Mouse (Mus musculus): ENCODE measurements around the gene Stxbp6. TPM values are rescaled to one million over a fixed set of nuclear protein-coding genes. Genes with fewer than 3 reads are reported as not detected.

Stxbp6 gene
- polyA plus RNA-seq, 1 experiment from 2014 or later = 34.1 TPM

GRCm38 (mm10) chr12:44971477-44971876 is 103.0 kb downstream of the Stxbp6 start:
- Histone ChIP-seq H3K27me3 (ENCODE audit: control insufficient read depth, insufficient read depth, low read length) (no peaks in the 10 kb centered on the region), H3K4me2 (replicated peaks; ENCODE audit: low read depth, low read length) (no peak overlapping the region), H3K9me3 (ENCODE audit: control insufficient read depth, low read length) (no peaks in the 10 kb centered on the region), H3K4me1 (ENCODE audit: control insufficient read depth, insufficient read depth, low read length) (no peaks in the 10 kb centered on the region), H3K36me3 (ENCODE audit: control insufficient read depth, insufficient read depth, low read length) (no peaks in the 10 kb centered on the region), H3K9ac (ENCODE audit: low read depth, low read length) (no peak overlapping the region), H3K4me3 (ENCODE audit: low read length) (no peak overlapping the region), H3K27ac (ENCODE audit: low read depth, low read length) (no peak overlapping the region)
- 92% methylated on average over 2 of the region's 2 CpGs for WGBS
- no peak for ATAC-seq (ENCODE audit: low FRiP score, low TSS enrichment)

GRCm38 (mm10) chr12:44967448-44967847 is 107.1 kb downstream of the Stxbp6 start:
- Histone ChIP-seq H3K4me2 (replicated peaks; ENCODE audit: low read depth, low read length) (no peak overlapping the region), H3K9ac (ENCODE audit: low read depth, low read length) (no peak overlapping the region), H3K9me3 (ENCODE audit: control insufficient read depth, low read length) (no peaks in the 10 kb centered on the region), H3K27me3 (ENCODE audit: control insufficient read depth, insufficient read depth, low read length) (no peaks in the 10 kb centered on the region), H3K4me1 (ENCODE audit: control insufficient read depth, insufficient read depth, low read length) (no peaks in the 10 kb centered on the region), H3K36me3 (ENCODE audit: control insufficient read depth, insufficient read depth, low read length) (no peaks in the 10 kb centered on the region), H3K4me3 (ENCODE audit: low read length) (no peak overlapping the region), H3K27ac (ENCODE audit: low read depth, low read length) (no peak overlapping the region)
- ATAC-seq (ENCODE audit: low FRiP score, low TSS enrichment) = no peak
- WGBS = 74% methylated on average over 1 of the region's 1 CpGs

GRCm38 (mm10) chr12:44957474-44957873 is 117.0 kb downstream of the Stxbp6 start:
- ATAC-seq (ENCODE audit: low FRiP score, low TSS enrichment) = no peak
- 93% methylated on average over 3 of the region's 3 CpGs for WGBS
- Histone ChIP-seq H3K4me1 (ENCODE audit: control insufficient read depth, insufficient read depth, low read length) (no peaks in the 10 kb centered on the region), H3K4me2 (replicated peaks; ENCODE audit: low read depth, low read length) (no peak overlapping the region), H3K9ac (ENCODE audit: low read depth, low read length) (no peak overlapping the region), H3K27me3 (ENCODE audit: control insufficient read depth, insufficient read depth, low read length) (no peaks in the 10 kb centered on the region), H3K9me3 (ENCODE audit: control insufficient read depth, low read length) (no peaks in the 10 kb centered on the region), H3K36me3 (ENCODE audit: control insufficient read depth, insufficient read depth, low read length) (no peaks in the 10 kb centered on the region), H3K4me3 (ENCODE audit: low read length) (no peak overlapping the region), H3K27ac (ENCODE audit: low read depth, low read length) (no peak overlapping the region)

- Histone ChIP-seq H3K27me3 (ENCODE audit: control insufficient read depth, insufficient read depth, low read length) (no peaks in the 10 kb centered on the region), H3K36me3 (ENCODE audit: control insufficient read depth, insufficient read depth, low read length) (no peaks in the 10 kb centered on the region), H3K4me3 (ENCODE audit: low read length) (no peak overlapping the region), H3K9me3 (ENCODE audit: control insufficient read depth, low read length) (no peaks in the 10 kb centered on the region), H3K4me1 (ENCODE audit: control insufficient read depth, insufficient read depth, low read length) (no peaks in the 10 kb centered on the region), H3K27ac (ENCODE audit: low read depth, low read length) (no peak overlapping the region), H3K9ac (ENCODE audit: low read depth, low read length) (no peak overlapping the region), H3K4me2 (replicated peaks; ENCODE audit: low read depth, low read length) (no peak overlapping the region)
- whole genome bisulfite sequencing = 91% methylated on average over 2 of the region's 2 CpGs
- ATAC-seq (ENCODE audit: low FRiP score, low TSS enrichment) = no peak
Observed at GRCm38 (mm10) chr12:44953121-44953520, 121.4 kb downstream of the Stxbp6 start.

- Histone ChIP-seq H3K27ac (ENCODE audit: low read depth, low read length) (no peak overlapping the region), H3K4me2 (replicated peaks; ENCODE audit: low read depth, low read length) (no peak overlapping the region), H3K4me1 (ENCODE audit: control insufficient read depth, insufficient read depth, low read length) (no peaks in the 10 kb centered on the region), H3K36me3 (ENCODE audit: control insufficient read depth, insufficient read depth, low read length) (no peaks in the 10 kb centered on the region), H3K9ac (ENCODE audit: low read depth, low read length) (no peak overlapping the region), H3K9me3 (ENCODE audit: control insufficient read depth, low read length) (no peaks in the 10 kb centered on the region), H3K4me3 (ENCODE audit: low read length) (no peak overlapping the region), H3K27me3 (ENCODE audit: control insufficient read depth, insufficient read depth, low read length) (no peaks in the 10 kb centered on the region)
- ATAC-seq (ENCODE audit: low FRiP score, low TSS enrichment) = no peak
- WGBS = 93% methylated on average over 3 of the region's 3 CpGs
Observed at GRCm38 (mm10) chr12:44952072-44952471, 122.4 kb downstream of the Stxbp6 start.

- no peak for ATAC-seq (ENCODE audit: low FRiP score, low TSS enrichment)
- Histone ChIP-seq H3K27ac (ENCODE audit: low read depth, low read length) (no peak overlapping the region), H3K9ac (ENCODE audit: low read depth, low read length) (no peak overlapping the region), H3K36me3 (ENCODE audit: control insufficient read depth, insufficient read depth, low read length) (no peaks in the 10 kb centered on the region), H3K27me3 (ENCODE audit: control insufficient read depth, insufficient read depth, low read length) (no peaks in the 10 kb centered on the region), H3K4me3 (ENCODE audit: low read length) (no peak overlapping the region), H3K9me3 (ENCODE audit: control insufficient read depth, low read length) (no peaks in the 10 kb centered on the region), H3K4me1 (ENCODE audit: control insufficient read depth, insufficient read depth, low read length) (no peaks in the 10 kb centered on the region), H3K4me2 (replicated peaks; ENCODE audit: low read depth, low read length) (no peak overlapping the region)
- 95% methylated on average over 2 of the region's 2 CpGs for WGBS
Observed at GRCm38 (mm10) chr12:44950559-44950958, 124.0 kb downstream of the Stxbp6 start.

GRCm38 (mm10) chr12:44947823-44948222 is 126.7 kb downstream of the Stxbp6 start:
- Histone ChIP-seq H3K36me3 (ENCODE audit: control insufficient read depth, insufficient read depth, low read length) (no peaks in the 10 kb centered on the region), H3K9me3 (ENCODE audit: control insufficient read depth, low read length) (no peaks in the 10 kb centered on the region), H3K4me2 (replicated peaks; ENCODE audit: low read depth, low read length) (no peak overlapping the region), H3K27me3 (ENCODE audit: control insufficient read depth, insufficient read depth, low read length) (no peaks in the 10 kb centered on the region), H3K27ac (ENCODE audit: low read depth, low read length) (no peak overlapping the region), H3K4me3 (ENCODE audit: low read length) (no peak overlapping the region), H3K9ac (ENCODE audit: low read depth, low read length) (no peak overlapping the region), H3K4me1 (ENCODE audit: control insufficient read depth, insufficient read depth, low read length) (no peaks in the 10 kb centered on the region)
- WGBS = 75% methylated on average over 5 of the region's 5 CpGs
- no peak for ATAC-seq (ENCODE audit: low FRiP score, low TSS enrichment)

GRCm38 (mm10) chr12:44940325-44940724 is 134.2 kb downstream of the Stxbp6 start:
- Histone ChIP-seq H3K4me3 (ENCODE audit: low read length) (no peak overlapping the region), H3K4me1 (ENCODE audit: control insufficient read depth, insufficient read depth, low read length) (no peaks in the 10 kb centered on the region), H3K27ac (ENCODE audit: low read depth, low read length) (no peak overlapping the region), H3K9me3 (ENCODE audit: control insufficient read depth, low read length) (no peaks in the 10 kb centered on the region), H3K36me3 (ENCODE audit: control insufficient read depth, insufficient read depth, low read length) (no peaks in the 10 kb centered on the region), H3K4me2 (replicated peaks; ENCODE audit: low read depth, low read length) (no peak overlapping the region), H3K27me3 (ENCODE audit: control insufficient read depth, insufficient read depth, low read length) (no peaks in the 10 kb centered on the region), H3K9ac (ENCODE audit: low read depth, low read length) (no peak overlapping the region)
- WGBS = 84% methylated on average over 4 of the region's 4 CpGs
- no peak for ATAC-seq (ENCODE audit: low FRiP score, low TSS enrichment)

GRCm38 (mm10) chr12:44939106-44939505 is 135.4 kb downstream of the Stxbp6 start:
- WGBS = 79% methylated on average over 8 of the region's 8 CpGs
- H3K36me3 ChIP-seq (ENCODE audit: control insufficient read depth, insufficient read depth, low read length) = no peaks in the 10 kb centered on the region
- no peaks in the 10 kb centered on the region for H3K27me3 ChIP-seq (ENCODE audit: control insufficient read depth, insufficient read depth, low read length)
- H3K27ac ChIP-seq (ENCODE audit: low read depth, low read length) = no peak overlapping the region
- no peak for ATAC-seq (ENCODE audit: low FRiP score, low TSS enrichment)
- H3K4me2 ChIP-seq (replicated peaks; ENCODE audit: low read depth, low read length) = no peak overlapping the region
- H3K9ac ChIP-seq (ENCODE audit: low read depth, low read length) = no peak overlapping the region
- H3K4me1 ChIP-seq (ENCODE audit: control insufficient read depth, insufficient read depth, low read length) = no peaks in the 10 kb centered on the region
- no peaks in the 10 kb centered on the region for H3K9me3 ChIP-seq (ENCODE audit: control insufficient read depth, low read length)
- H3K4me3 ChIP-seq (ENCODE audit: low read length) = no peak overlapping the region

GRCm38 (mm10) chr12:44932954-44933353 is 141.6 kb downstream of the Stxbp6 start:
- Histone ChIP-seq H3K9ac (ENCODE audit: low read depth, low read length) (no peak overlapping the region), H3K4me1 (ENCODE audit: control insufficient read depth, insufficient read depth, low read length) (peaks cover 8% of the 10 kb centered on the region; the same call in 1 of the 2 replicates), H3K9me3 (ENCODE audit: control insufficient read depth, low read length) (no peaks in the 10 kb centered on the region), H3K27me3 (ENCODE audit: control insufficient read depth, insufficient read depth, low read length) (no peaks in the 10 kb centered on the region), H3K36me3 (ENCODE audit: control insufficient read depth, insufficient read depth, low read length) (no peaks in the 10 kb centered on the region), H3K27ac (ENCODE audit: low read depth, low read length) (no peak overlapping the region), H3K4me3 (ENCODE audit: low read length) (no peak overlapping the region), H3K4me2 (replicated peaks; ENCODE audit: low read depth, low read length) (no peak overlapping the region)
- 84% methylated on average over 6 of the region's 6 CpGs for WGBS
- no peak for ATAC-seq (ENCODE audit: low FRiP score, low TSS enrichment)
